Mouse (Mus musculus) heart, adult 2 months (tissue): ENCODE data around the gene Ssbp3. TPM values are rescaled to one million over a fixed set of nuclear protein-coding genes. Genes with fewer than 3 reads are reported as not detected.
A peak's percentile ranks its signal among the peaks of the same experiment; 100 is the strongest.

Experiments used
- DNase-seq, 2 experiments: peaks; one replicate each; pipeline ENCODE4 v3.0.0; 2021
- H3K27ac ChIP-seq: fragments of 200-600 bp; 2 replicates; pipeline ENCODE4 v1.8.1; 2022
- H3K27me3 ChIP-seq: fragments of 200-500 bp; 2 replicates; pipeline ENCODE4 v1.6.1; 2012; ENCODE audit warnings: mild to moderate bottlenecking, low read length, inconsistent platforms, mixed read lengths; ENCODE audit not compliant: control insufficient read depth, insufficient read depth
- H3K36me3 ChIP-seq: fragments of 200-500 bp; 2 replicates; pipeline ENCODE4 v1.6.1; 2012; ENCODE audit warnings: low read length, inconsistent platforms; ENCODE audit not compliant: control insufficient read depth, insufficient read depth
- H3K4me1 ChIP-seq: fragments of 200-500 bp; 2 replicates; pipeline ENCODE4 v1.6.1; 2011; ENCODE audit warnings: low read length; ENCODE audit not compliant: control insufficient read depth, insufficient read depth
- H3K4me3 ChIP-seq: fragments of 200-600 bp; 2 replicates; pipeline ENCODE4 v1.8.1; 2022
- H3K79me2 ChIP-seq: fragments of 200-500 bp; replicated peaks from 2 replicates; pipeline ENCODE4 v1.6.1; 2012; ENCODE audit warnings: mild to moderate bottlenecking, inconsistent platforms, low read length, moderate library complexity, mixed read lengths; ENCODE audit not compliant: control insufficient read depth, insufficient read depth
- H3K9ac ChIP-seq: fragments of 200-500 bp; 2 replicates; pipeline ENCODE4 v1.6.1; 2012; ENCODE audit warnings: low read depth, mild to moderate bottlenecking, control low read depth, inconsistent platforms, low read length, mixed read lengths
- CTCF ChIP-seq: fragments of 200-600 bp; IDR thresholded peaks from 2 replicates; pipeline ENCODE4 v1.8.1; 2022; ENCODE audit warnings: antibody characterized with exemption, mild to moderate bottlenecking, moderate library complexity
- EP300 ChIP-seq: fragments of 200-500 bp; IDR thresholded peaks from 2 replicates; pipeline ENCODE4 v1.6.1; 2011; ENCODE audit warnings: low read depth, low read length, control low read depth; ENCODE audit not compliant: insufficient read depth
- POLR2A ChIP-seq: fragments of 200-500 bp; IDR thresholded peaks from 2 replicates; pipeline ENCODE4 v1.6.1; 2011; ENCODE audit warnings: mild to moderate bottlenecking, low read depth, low read length, control low read depth; ENCODE audit not compliant: insufficient read depth
- WGBS: fragments of 180-500 bp; shearing (Covaris S2); methylation state at CpG from one replicate; pipeline ENCODE4 v1.1.7; 2018; 5-methylcytosine and 5-hydroxymethylcytosine counted together
- intact Hi-C: fragments of 180-260 bp; cut with DNase I; formaldehyde crosslinking; loops from one replicate; pipeline ENCODE4 v1.15.1; 2025
- polyA plus RNA-seq: library from polyadenylated mRNA; depleted of rRNA; stranded (reverse); fragments of >200 nt; gene quantifications from 2 replicates; pipeline ENCODE4 v1.2.3, GENCODE M21; 2012
- total RNA-seq, 2 experiments: library from RNA; stranded (reverse); gene quantifications; 2 replicates each; pipeline ENCODE4 v1.2.3; 2021

Gene Ssbp3
- total and polyA plus RNA-seq, 3 experiments: 26.1 to 39.0 (median 37.3) TPM

DNA sequence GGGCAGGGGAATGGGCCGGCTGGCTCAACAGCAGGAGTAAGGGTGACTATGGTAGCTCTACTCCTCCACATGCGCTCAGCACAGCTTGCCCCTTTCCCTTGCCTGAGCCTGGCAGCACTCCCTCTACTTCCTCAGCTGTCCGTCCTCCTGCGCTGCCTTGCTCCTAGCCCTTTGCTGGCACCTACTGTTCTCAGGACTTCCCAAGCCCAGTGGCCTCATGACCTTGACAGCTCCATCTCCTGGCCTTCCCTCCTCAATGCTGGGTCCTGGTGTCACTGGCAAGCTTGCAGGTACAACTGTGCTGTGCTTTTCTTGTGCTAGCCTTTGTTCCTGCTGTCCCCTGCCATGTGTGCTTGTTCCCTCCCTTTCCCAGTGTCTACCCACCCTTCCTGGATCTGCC is 172.6 kb downstream of the Ssbp3 start:
- no peak for DNase-seq
- Histone ChIP-seq H3K9ac (no peak overlapping the region), H3K36me3 (no peaks in the 10 kb centered on the region), H3K27me3 (no peaks in the 10 kb centered on the region), H3K27ac (no peak overlapping the region), H3K4me1 (peaks cover 2% of the 10 kb centered on the region), H3K79me2 (no peaks in the 10 kb centered on the region), H3K4me3 (no peak overlapping the region)
- intact Hi-C loops: no loop called here
- WGBS: 87% methylated on average over 4 of the region's 4 CpGs
- TF ChIP-seq POLR2A (no peak), CTCF (no peak), EP300 (no peak)

DNA sequence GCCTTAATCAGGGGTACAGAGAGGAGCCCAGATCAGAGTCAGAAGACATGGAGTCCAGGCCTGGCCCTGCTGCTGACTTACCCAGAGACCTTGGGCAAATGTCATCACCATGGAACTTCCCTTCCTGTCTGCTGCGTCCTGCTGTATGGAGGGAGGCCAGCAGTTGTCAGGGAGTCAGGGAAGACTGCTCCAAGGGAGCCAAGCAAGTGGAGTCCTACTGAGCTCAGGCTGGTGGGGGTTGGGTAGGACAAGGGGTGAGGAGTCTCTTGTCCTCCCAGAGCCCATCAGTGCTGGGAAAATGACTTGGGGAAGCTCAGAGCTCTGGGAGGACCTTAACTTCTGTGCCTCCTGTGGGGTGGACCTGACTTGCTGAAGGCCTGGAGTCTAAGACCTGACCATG is 173.8 kb downstream of the Ssbp3 start:
- peaks cover 2% of the 10 kb centered on the region for H3K4me1 ChIP-seq
- WGBS: 23% methylated on average over 1 of the region's 1 CpGs
- DNase-seq: no peak
- no peak for TF ChIP-seq CTCF
- TF ChIP-seq POLR2A: no peak
- no peak for TF ChIP-seq EP300
- no peaks in the 10 kb centered on the region for H3K79me2 ChIP-seq
- intact Hi-C loops: no loop called here
- H3K27ac ChIP-seq: no peak overlapping the region
- H3K27me3 ChIP-seq: no peaks in the 10 kb centered on the region
- no peak overlapping the region for H3K4me3 ChIP-seq
- no peaks in the 10 kb centered on the region for H3K36me3 ChIP-seq
- H3K9ac ChIP-seq: no peak overlapping the region

DNA sequence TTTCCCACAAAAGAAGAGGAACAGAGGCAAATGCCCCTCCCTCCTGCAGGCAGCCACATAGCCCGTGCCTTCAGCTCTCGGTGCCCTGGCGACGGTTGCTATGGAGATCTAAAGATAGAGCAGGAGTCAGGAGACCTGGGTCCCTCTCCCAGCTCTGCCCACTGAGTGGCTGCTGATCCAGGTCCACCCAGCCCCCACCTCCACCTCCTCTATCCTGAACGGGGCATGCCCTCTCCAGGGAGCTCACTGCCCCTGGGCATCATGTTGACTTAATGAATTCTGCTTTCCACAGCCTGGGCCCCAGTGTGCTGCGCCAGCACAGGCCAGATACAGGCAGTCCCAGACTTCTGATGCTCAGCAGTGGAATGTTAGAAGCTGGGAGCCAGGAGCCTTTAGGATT is 174.4 kb downstream of the Ssbp3 start:
- intact Hi-C loops: no loop called here
- no peaks in the 10 kb centered on the region for H3K36me3 ChIP-seq
- no peak overlapping the region for H3K4me3 ChIP-seq
- 39% methylated on average over 6 of the region's 6 CpGs for WGBS
- no peak overlapping the region for H3K27ac ChIP-seq
- peaks cover 2% of the 10 kb centered on the region; the same call in 1 of the 2 replicates for H3K4me1 ChIP-seq
- no peaks in the 10 kb centered on the region for H3K27me3 ChIP-seq
- no peak for TF ChIP-seq POLR2A
- TF ChIP-seq CTCF: no peak
- TF ChIP-seq EP300: no peak
- H3K9ac ChIP-seq: no peak overlapping the region
- peak in 1 of 2 experiments; percentile 15 for DNase-seq
- no peaks in the 10 kb centered on the region for H3K79me2 ChIP-seq

DNA sequence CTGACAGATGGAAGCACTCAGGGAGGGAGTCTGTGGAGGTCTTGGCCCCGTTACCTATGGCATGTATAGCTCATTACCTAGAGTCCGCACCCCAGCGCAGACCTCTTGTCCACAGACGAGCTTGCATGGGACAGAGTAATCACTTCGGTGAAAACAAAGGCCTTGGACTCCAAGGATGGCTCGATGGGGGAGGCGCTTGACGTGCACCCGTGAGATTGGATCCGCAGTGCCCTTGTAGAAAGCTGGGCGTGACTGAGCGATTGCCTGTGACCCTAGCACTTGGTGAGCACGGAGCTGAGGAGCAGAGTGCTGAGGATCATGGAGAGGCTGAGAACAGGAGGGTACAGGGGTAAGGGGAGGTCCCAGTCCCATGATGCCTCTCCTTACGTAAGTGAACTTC is 181.2 kb downstream of the Ssbp3 start:
- no peak overlapping the region for H3K27ac ChIP-seq
- H3K27me3 ChIP-seq: no peaks in the 10 kb centered on the region
- no peaks in the 10 kb centered on the region for H3K4me1 ChIP-seq
- no peak overlapping the region for H3K9ac ChIP-seq
- DNase-seq: no peak
- no peak for TF ChIP-seq POLR2A
- no peak for TF ChIP-seq EP300
- TF ChIP-seq CTCF: no peak
- intact Hi-C loops: no loop called here
- WGBS: 87% methylated on average over 14 of the region's 14 CpGs
- no peaks in the 10 kb centered on the region for H3K79me2 ChIP-seq
- no peak overlapping the region for H3K4me3 ChIP-seq
- H3K36me3 ChIP-seq: no peaks in the 10 kb centered on the region

DNA sequence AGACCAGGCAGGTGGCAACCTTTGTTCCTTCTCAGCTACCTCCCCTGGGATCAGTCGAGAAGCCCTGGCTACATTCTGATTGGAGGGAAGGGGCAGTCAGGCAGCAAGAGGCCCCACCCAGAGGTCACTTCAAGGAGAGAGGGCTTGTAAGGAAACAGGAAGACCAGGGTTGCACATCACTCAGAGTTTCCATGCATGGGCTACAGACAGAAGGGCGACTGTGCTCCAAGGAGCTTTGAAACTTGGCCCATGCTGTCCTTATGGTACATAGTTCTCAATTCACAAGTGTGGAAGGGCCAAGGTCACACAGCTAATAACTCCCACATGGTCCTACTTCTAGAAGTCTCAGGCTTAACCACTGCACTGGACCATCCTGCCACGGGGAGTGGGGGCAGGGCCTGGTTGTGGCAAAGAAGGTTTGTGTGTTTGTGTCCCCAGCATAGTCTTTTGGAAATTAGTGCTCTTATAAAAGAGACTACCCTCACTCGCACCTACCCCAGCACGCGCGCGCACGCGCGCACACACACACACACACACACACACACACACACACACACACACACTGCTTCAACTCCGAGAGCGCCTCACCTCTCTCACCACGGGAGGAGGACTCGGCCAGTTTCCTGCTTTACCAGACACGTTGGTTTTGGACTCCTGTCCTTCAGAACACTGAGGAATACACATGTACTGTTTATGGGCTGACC is 184.1 kb downstream of the Ssbp3 start:
- Histone ChIP-seq H3K79me2 (no peaks in the 10 kb centered on the region), H3K4me1 (no peaks in the 10 kb centered on the region), H3K27me3 (no peaks in the 10 kb centered on the region), H3K36me3 (no peaks in the 10 kb centered on the region), H3K27ac (no peak overlapping the region), H3K9ac (no peak overlapping the region), H3K4me3 (no peak overlapping the region)
- no peak for DNase-seq
- TF ChIP-seq POLR2A: no peak
- TF ChIP-seq EP300: no peak
- no peak for TF ChIP-seq CTCF
- WGBS: 76% methylated on average over 16 of the region's 16 CpGs
- intact Hi-C loops: no loop called here

DNA sequence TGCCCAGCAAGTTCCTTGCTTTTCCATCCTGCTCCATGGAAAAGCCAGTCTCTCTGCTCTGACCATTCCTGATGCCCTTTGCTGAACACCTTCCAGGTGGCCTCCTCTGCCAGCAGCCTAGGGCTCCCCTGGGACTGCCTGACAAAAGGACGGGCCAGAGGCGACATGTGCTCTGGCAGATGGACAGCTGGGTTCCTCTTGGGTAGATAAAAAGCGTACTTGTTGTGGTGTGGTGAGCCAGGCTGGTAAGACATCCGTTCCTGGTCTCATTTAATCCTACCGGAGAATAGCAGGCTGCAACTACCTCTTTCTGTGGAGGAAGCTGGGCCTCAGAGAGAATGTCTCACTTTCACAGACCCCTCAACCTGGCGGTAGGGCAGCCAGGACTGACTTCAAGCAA is 185.5 kb downstream of the Ssbp3 start:
- 45% methylated on average over 6 of the region's 6 CpGs for whole genome bisulfite sequencing
- H3K79me2 ChIP-seq: no peaks in the 10 kb centered on the region

More for the DNA sequence above, 185.5 kb downstream of the Ssbp3 start:
- intact Hi-C loops: no loop called here
- TF ChIP-seq POLR2A (no peak), EP300 (no peak), CTCF (no peak)
- Histone ChIP-seq H3K27ac (no peak overlapping the region), H3K4me1 (no peaks in the 10 kb centered on the region), H3K4me3 (no peak overlapping the region), H3K9ac (no peak overlapping the region), H3K27me3 (no peaks in the 10 kb centered on the region), H3K36me3 (no peaks in the 10 kb centered on the region)
- no peak for DNase-seq
